Mouse (Mus musculus) retina, adult 2 months (tissue): ENCODE measurements around the gene Sbpl.

Source experiments
- DNase-seq: peaks from one replicate; pipeline ENCODE4 v3.0.0-alpha.2; 2012; ENCODE audit warnings: low read depth, low spot score

Sbpl gene

GRCm38 (mm10) chr17:23955174-23955573, at the start of gene Sbpl:
Sbpl (minus strand) TSS chr17:23955274.
- no peak for DNase-seq

- no peak for DNase-seq
Measured at GRCm38 (mm10) chr17:24004071-24004665, 49.1 kb upstream of the Sbpl start.

GRCm38 (mm10) chr17:24000404-24000803, 45.3 kb upstream of the Sbpl start:
- DNase-seq = no peak

GRCm38 (mm10) chr17:23998383-23998782, 43.3 kb upstream of the Sbpl start:
- no peak for DNase-seq

GRCm38 (mm10) chr17:23997901-23998300, 42.8 kb upstream of the Sbpl start, which contains the start of gene Prss22:
Prss22 (minus strand) TSS chr17:23998100.
- no peak for DNase-seq

- DNase-seq = no peak
Measured at GRCm38 (mm10) chr17:23995421-23995820, 40.3 kb upstream of the Sbpl start.

GRCm38 (mm10) chr17:23994667-23995066, 39.6 kb upstream of the Sbpl start:
- DNase-seq = no peak

GRCm38 (mm10) chr17:23993559-23994428, 38.7 kb upstream of the Sbpl start:
- DNase-seq = peak; percentile 51

GRCm38 (mm10) chr17:23992789-23993553, 37.9 kb upstream of the Sbpl start:
- DNase-seq = no peak

GRCm38 (mm10) chr17:23989802-23990201, 34.7 kb upstream of the Sbpl start:
- DNase-seq = no peak

GRCm38 (mm10) chr17:23984989-23985388, 29.9 kb upstream of the Sbpl start:
- no peak for DNase-seq

- DNase-seq = no peak
Measured at GRCm38 (mm10) chr17:23982912-23983311, 27.8 kb upstream of the Sbpl start.

- no peak for DNase-seq
Measured at GRCm38 (mm10) chr17:23980297-23980909, 25.3 kb upstream of the Sbpl start, which contains the start of gene Prss30. Prss30 (minus strand) TSS chr17:23980566.

GRCm38 (mm10) chr17:23979471-23979870, 24.4 kb upstream of the Sbpl start:
- DNase-seq = no peak

- no peak for DNase-seq
Measured at GRCm38 (mm10) chr17:23976665-23977064, 21.6 kb upstream of the Sbpl start.

- no peak for DNase-seq
Measured at GRCm38 (mm10) chr17:23971315-23971714, 16.2 kb upstream of the Sbpl start.

- peak; percentile 26 for DNase-seq
Measured at GRCm38 (mm10) chr17:23969231-23969630, 14.2 kb upstream of the Sbpl start.

GRCm38 (mm10) chr17:23968780-23969179, 13.7 kb upstream of the Sbpl start:
- no peak for DNase-seq

GRCm38 (mm10) chr17:23966658-23967401, 11.8 kb upstream of the Sbpl start:
- DNase-seq = no peak

GRCm38 (mm10) chr17:23965805-23966425, 10.8 kb upstream of the Sbpl start:
- no peak for DNase-seq
